Mouse (Mus musculus): Measurements from ENCODE around the gene Mef2c.

Mef2c gene

DNA sequence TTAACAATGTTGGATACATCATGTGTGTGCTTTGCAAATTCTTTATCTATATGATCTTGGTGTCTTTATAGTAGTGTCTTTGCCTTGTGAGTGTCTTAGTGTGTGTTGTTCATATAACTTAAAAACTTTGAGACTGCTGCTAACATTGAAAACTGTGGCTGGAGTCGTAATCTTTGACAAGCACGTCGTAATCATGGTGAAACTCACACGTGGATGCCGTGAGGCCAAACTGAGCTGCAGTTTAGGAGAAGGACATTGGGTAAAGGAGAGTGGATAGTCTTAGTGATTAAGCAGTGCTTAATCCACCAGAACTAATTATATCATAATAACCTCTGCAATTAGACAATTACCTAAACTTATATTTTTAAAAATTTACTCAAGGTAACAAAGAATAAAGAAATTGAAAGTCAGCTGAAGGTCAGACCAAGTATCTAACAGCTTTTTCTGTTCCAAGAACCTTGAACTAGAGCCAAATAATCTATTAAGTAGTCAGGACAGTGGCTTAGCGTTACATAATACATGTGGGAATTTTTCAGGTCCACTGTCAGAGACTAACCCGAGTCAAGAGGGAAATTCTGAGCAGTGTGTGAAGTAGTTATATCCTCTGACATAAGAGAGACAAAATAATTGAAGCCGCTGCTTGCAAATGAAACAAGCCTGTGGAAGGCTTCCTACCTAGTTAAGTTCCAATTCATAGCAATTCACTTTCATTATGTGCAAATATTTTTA is 70.2 kb downstream of the Mef2c start:
- DNase-seq: peak; percentile 86

GRCm38 (mm10) chr13:83574866-83575265 is 71.0 kb downstream of the Mef2c start:
- DNase-seq: no peak

GRCm38 (mm10) chr13:83579410-83579809 is 75.6 kb downstream of the Mef2c start:
- DNase-seq: peak; percentile 55

DNA sequence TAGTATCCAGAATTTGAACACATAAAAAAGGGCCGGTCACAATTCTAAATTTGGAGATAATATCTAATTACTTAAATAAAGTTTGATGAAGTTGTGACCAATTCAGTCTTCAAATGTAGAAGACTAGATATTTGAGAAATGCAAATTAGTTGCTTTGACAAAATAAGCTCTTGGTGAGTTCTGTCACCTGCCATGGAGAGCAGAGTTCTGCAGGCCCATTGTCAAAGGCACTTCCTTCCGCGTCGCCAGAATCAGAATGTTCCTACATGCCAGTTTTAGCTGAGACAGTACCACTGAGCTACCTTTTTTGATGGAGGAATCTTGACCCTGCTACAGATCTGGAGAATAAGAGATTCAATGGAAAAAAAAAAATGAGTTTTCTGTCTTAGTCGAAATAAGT is 77.0 kb downstream of the Mef2c start:
- DNase-seq: peak; percentile 93

DNA sequence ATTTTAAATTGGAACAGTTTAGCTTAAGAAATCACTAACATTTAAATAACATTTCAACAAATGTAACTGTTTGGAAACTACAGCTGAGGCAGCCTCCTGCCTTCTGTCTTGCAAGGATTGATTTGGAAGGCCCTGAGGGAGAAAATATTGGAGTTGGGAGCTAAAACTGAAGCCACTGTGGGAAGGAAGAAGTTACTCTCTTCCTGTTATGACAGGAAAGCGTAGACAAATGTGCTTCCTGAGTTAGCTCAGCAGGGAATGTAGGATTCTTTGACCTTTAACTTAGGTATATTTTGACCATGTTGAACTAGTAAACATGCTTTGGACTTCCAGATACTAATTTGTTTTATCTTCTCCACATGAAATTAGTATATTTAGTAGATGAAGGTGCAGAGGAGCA is 78.7 kb downstream of the Mef2c start:
- DNase-seq: peak; percentile 84

DNA sequence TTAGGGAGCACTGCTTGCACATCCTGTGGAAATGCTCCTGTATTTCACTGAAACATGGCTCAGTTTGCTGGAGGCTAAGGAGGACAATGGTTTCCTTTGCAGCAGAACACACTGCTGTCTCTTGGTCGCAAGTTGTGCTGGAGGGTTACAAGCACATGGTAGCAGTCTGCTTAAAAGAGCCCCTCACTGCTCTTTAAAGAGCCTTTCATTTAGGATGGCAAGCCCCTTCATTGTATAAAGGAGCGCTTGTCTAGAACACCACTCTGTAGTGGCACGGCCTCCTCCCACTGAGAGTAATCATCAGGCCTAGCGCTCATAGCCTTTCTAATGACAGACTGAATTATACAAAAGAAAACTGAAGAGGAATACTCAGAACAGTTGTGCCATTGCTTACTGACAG is 80.0 kb downstream of the Mef2c start:
- peak; percentile 80 for DNase-seq

DNA sequence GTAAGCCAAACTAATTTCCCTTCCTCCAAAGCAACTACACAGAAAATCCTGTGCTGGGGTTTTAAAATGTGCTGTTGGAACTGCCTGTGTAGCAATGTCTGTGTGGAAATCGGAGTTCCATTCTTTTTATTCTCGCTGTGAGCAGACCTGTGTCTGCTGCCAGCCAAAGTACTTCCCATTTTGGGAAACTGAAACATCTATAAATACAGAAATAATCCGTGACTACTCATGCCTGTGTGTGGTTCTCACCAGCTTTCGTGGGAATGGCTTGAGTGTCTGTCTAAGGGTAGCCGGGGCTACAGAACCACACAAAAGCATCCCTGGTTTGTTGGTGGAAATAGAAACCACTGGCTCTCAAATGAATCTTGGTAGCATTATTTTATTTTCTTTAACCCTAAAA is 81.5 kb downstream of the Mef2c start:
- peak; percentile 76 for DNase-seq

DNA sequence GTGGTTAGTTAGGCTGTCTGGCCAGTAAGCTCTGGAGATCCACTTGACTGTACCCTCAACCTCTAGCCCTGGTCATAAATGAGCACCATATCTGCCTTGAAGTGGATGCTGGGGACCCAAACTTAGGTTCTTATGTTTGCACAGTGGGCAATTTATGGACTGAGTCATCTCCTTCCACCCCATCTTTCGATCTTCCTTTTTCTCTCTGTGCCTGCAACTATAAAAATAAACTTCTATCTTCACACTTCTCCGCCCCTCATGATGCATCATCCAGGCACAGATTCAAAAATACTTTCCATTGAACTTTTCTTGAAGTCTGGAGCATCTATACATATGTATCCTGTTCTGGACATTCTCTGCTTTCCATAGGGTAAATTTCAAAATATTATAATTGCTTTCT is 84.4 kb downstream of the Mef2c start:
- DNase-seq: peak; percentile 75

GRCm38 (mm10) chr13:83590886-83591285 is 87.1 kb downstream of the Mef2c start:
- DNase-seq: peak; percentile 19

DNA sequence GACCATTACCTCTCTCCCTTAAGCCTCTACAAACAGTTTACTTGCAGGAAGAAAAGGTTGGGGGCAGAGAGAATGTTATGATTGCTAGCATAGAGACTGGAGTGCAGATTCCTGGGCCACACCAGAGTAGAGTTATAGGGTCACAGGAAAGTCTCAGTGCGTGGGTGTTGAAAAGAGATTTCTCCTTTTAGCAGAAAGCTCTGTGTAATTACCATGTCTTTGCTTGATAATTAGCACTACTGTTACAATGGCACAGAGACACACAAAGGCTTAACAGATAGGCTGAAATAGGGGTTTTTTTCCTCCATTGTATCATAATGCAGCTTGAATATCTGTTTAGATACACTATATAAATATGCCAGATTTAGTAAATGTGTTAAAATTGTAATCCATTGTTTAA is 91.6 kb downstream of the Mef2c start:
- no peak for DNase-seq

GRCm38 (mm10) chr13:83596989-83597738 is 93.3 kb downstream of the Mef2c start:
- DNase-seq: peak; percentile 66

DNA sequence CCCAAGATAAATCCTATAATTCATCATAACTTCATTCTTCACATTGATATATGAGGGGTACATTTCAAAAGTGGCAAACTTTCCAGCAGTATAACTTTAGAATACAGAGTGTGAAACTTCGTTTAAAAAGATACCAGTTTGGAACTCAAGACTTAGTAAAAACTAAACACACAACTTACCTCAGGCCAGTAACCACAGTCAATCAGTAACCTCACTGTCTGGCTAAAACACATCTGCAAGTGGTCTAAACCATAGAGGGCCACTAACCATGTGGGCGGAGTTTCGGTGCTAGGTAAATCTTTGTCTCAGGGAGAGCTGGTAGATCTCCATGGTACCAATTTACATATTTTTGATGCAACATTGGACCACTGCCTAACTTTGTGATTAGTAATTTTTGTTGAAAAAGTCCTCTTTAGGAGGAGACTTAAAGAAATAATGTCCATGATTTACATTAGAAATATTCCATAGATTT is 93.9 kb downstream of the Mef2c start:
- DNase-seq: peak; percentile 56

DNA sequence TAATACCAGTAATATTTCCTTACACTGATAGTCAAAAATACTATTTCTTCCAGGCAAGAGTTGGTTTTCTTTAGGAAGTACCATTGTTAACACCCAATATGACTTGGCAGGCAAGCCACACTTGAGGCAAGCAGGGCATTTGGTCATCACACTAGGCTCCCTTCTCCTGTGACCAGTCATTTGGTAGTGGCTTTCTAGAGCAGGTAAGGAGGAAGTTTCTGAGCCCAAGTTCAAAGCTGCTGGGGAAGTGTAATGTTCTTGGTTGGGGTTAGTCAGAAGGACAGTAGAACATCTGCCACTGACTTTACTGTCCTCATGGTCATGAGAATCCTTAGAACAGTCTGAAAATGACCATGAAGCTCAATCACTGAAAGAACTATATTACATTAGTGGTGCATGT is 96.5 kb downstream of the Mef2c start:
- peak; percentile 74 for DNase-seq

DNA sequence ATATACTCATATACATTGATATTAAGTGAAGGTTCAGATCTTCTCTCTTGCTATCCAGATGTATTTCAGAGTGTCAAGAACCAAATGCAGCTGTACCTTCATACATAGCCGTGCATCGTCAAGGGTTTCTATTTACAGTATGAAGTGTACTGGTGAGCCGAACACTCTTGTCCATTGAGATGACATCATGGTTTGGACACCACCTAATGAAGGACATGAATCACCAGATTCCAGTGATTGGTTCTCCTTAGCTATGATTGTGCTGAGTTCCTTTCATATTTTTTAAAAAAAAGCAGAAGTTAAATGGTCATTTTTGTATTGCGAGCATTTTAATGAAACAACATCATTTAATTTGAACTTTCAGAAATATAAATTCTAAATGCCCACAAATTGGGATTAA is 97.9 kb downstream of the Mef2c start:
- DNase-seq: no peak

DNA sequence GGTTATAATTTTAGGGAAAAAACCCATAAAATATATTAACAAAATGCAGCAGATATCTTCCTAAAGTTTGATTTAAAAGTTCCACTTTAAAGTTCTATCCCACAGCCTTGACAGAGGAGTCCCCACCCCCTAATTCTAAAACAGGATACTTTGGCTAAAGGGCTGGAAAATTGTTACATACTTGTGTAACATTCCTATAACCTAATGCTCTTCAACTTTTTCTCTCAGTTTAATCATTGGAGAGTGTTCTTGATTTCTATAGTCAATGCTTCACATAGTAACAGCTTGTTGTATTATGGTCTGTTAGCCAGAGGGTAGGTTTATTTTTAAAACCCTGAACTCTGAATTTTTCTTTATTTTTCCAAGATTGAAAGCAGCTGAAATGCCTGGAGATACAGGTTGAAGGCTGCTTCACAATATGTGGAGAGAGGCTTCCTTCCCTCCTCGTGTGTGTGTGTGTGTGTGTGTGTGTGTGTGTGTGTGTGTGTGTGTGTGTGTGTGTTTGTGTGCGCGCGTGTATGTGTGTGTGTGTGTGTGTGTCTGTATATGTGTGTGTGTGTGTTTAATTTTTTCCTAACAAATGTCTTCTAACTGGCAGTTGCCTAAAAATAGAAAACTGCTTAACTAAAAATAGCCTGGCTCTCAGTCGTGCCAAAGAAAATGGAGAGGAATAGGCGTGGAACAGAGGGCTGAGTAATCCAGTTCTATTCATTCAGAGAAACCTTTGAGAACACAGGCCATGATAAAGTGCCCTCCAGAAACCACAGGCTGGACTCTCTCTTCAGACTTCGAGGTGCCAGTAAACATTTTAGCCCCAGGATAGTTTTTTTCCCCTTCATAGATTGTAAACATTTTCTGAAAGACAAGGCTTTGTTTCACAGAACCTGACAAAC is 99.8 kb downstream of the Mef2c start:
- DNase-seq: peak; percentile 96

GRCm38 (mm10) chr13:83604320-83604719 is 100.5 kb downstream of the Mef2c start:
- DNase-seq: peak; percentile 95

DNA sequence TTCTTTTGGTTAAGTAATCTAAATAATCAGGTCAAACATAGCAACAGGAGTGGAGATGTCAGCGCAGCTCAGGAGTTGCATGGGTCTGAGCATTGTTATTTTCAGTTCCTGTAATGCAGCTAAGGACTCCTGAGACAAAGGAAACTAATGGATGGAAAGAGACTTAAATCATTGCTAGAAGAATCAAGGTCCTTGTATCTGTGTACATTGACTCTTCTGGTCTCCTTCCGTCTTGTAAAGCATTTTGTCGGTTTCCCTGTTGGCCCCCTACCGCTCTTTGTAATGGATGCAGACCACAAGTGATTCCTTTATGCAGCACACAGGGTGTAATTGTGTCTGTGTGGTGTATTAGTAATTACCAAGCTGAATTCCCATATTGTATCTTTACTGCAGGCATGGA is 101.0 kb downstream of the Mef2c start:
- DNase-seq: peak; percentile 75

GRCm38 (mm10) chr13:83607883-83608581 is 104.2 kb downstream of the Mef2c start:
- peak; percentile 92 for DNase-seq

DNA sequence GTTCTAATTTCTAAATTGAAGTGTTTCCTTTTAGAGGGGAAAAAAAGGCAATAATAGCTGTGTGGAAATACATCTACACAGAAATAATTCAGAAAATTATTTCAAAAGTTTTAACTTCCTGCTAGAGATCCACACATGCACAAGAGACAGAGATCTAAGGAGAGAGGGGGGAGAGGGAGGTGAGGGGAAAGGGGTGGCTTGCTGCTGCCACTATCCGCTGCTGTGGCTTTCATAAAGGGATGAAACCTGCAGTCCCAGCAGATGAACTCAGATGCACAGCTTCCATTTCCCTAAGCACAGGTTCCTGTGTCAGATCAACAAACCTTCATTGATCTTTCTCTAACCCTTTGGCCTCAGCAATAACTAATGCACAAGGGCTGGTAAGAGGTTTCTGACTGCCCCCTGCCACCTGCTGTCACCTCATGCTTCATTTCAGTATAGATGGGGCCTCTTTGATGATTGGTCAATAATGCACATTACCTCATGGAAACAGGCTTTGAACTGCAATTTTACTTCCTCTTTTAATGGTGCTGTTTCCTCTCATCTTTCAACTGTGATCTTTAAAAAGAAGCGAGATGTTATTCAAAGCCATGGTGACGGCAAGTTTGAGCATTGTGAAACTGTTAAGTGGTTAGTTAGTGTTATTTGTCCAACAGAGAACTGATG is 105.2 kb downstream of the Mef2c start:
- DNase-seq: peak; percentile 93

DNA sequence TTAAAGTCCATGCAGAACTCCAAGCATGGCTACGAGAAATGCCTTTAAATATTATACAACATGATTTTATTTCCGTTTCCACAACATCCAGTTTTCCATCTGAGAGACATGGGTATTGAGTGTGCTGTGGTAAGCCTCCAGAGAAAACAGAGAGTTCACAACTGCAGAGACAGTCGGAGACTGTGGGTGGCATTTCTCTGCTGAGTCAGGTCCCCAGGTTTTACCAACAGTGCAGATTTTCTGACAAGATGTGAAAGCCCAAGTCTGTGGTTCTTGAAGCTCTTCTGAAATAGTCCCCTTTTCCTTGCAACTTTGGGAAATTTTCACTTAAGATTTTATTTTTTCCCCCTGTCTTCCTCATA is 105.7 kb downstream of the Mef2c start:
- DNase-seq: no peak

GRCm38 (mm10) chr13:83610124-83610523 is 106.3 kb downstream of the Mef2c start:
- no peak for DNase-seq

- DNase-seq: no peak
Measured at GRCm38 (mm10) chr13:83612195-83612594, 108.4 kb downstream of the Mef2c start.
